Mouse (Mus musculus): ENCODE data around the gene Kcnab2. TPM values are rescaled to one million over a fixed set of nuclear protein-coding genes. Genes with fewer than 3 reads are reported as not detected.
A peak's percentile ranks its signal among the peaks of the same experiment; 100 is the strongest.

The Kcnab2 gene
- polyA plus RNA-seq, 1 experiment: 191 TPM

- Histone ChIP-seq H3K27me3 (ENCODE audit: control insufficient read depth, insufficient read depth, low read length) (no peaks in the 10 kb centered on the region), H3K4me1 (ENCODE audit: control insufficient read depth, insufficient read depth, low read length) (peaks cover 7% of the 10 kb centered on the region; the same call in 1 of the 2 replicates), H3K4me3 (replicated peaks; ENCODE audit: insufficient read depth, low read depth, low read length) (no peak overlapping the region), H3K27ac (ENCODE audit: insufficient read depth, low read length) (no peak overlapping the region)
- 66% methylated on average over 14 of the region's 14 CpGs for WGBS
- no peak for DNase-seq
- no peak for TF ChIP-seq POLR2A (IDR thresholded peaks at IDR 0.05; ENCODE audit: borderline replicate concordance, insufficient read depth, low read length)
These were observed 12.6 kb upstream of the Kcnab2 start for GRCm38 (mm10) chr4:152490311-152490710.

GRCm38 (mm10) chr4:152488046-152488445 is 10.4 kb upstream of the Kcnab2 start:
- H3K27ac ChIP-seq (ENCODE audit: insufficient read depth, low read length): no peak overlapping the region
- 84% methylated on average over 10 of the region's 10 CpGs for WGBS
- no peak for DNase-seq

GRCm38 (mm10) chr4:152480426-152480825 is 2.8 kb upstream of the Kcnab2 start:
- peaks cover 16% of the 10 kb centered on the region for H3K4me1 ChIP-seq (ENCODE audit: control insufficient read depth, insufficient read depth, low read length)
- DNase-seq: peak in 1 of 2 experiments; percentile 32
- no peak overlapping the region for H3K27ac ChIP-seq (ENCODE audit: insufficient read depth, low read length)
- TF ChIP-seq POLR2A (IDR thresholded peaks at IDR 0.05; ENCODE audit: borderline replicate concordance, insufficient read depth, low read length) (no peak), CTCF (IDR thresholded peaks at IDR 0.05; ENCODE audit: borderline replicate concordance, insufficient read depth, low read depth, low read length) (no peak)
- WGBS: 28% methylated on average over 8 of the region's 8 CpGs
- no peaks in the 10 kb centered on the region for H3K27me3 ChIP-seq (ENCODE audit: control insufficient read depth, insufficient read depth, low read length)
- no peak overlapping the region for H3K4me3 ChIP-seq (replicated peaks; ENCODE audit: insufficient read depth, low read depth, low read length)

More at GRCm38 (mm10) chr4:152488046-152488445, 10.4 kb upstream of the Kcnab2 start:
- no peak for TF ChIP-seq POLR2A (IDR thresholded peaks at IDR 0.05; ENCODE audit: borderline replicate concordance, insufficient read depth, low read length)
- H3K4me1 ChIP-seq (ENCODE audit: control insufficient read depth, insufficient read depth, low read length): no peaks in the 10 kb centered on the region
- no peaks in the 10 kb centered on the region for H3K27me3 ChIP-seq (ENCODE audit: control insufficient read depth, insufficient read depth, low read length)
- H3K4me3 ChIP-seq (replicated peaks; ENCODE audit: insufficient read depth, low read depth, low read length): no peak overlapping the region

- Histone ChIP-seq H3K4me3 (replicated peaks; ENCODE audit: insufficient read depth, low read depth, low read length) (peak overlapping the region; percentile 78), H3K27me3 (ENCODE audit: control insufficient read depth, insufficient read depth, low read length) (no peaks in the 10 kb centered on the region), H3K4me1 (ENCODE audit: control insufficient read depth, insufficient read depth, low read length) (peaks cover 16% of the 10 kb centered on the region), H3K27ac (ENCODE audit: insufficient read depth, low read length) (peak overlapping the region; percentile 30)
- under 1% methylated on average over 13 of the region's 13 CpGs for WGBS
- no peak for DNase-seq
- TF ChIP-seq CTCF (IDR thresholded peaks at IDR 0.05; ENCODE audit: borderline replicate concordance, insufficient read depth, low read depth, low read length) (no peak), POLR2A (IDR thresholded peaks at IDR 0.05; ENCODE audit: borderline replicate concordance, insufficient read depth, low read length) (no peak)
These were observed 525 bp upstream of the Kcnab2 start for GRCm38 (mm10) chr4:152478224-152478567.

GRCm38 (mm10) chr4:152477106-152477465 is 585 bp downstream of the Kcnab2 start:
- DNase-seq: no peak
- Histone ChIP-seq H3K27me3 (ENCODE audit: control insufficient read depth, insufficient read depth, low read length) (no peaks in the 10 kb centered on the region), H3K4me1 (ENCODE audit: control insufficient read depth, insufficient read depth, low read length) (peaks cover 16% of the 10 kb centered on the region), H3K27ac (ENCODE audit: insufficient read depth, low read length) (peak overlapping the region; percentile 7; the same call in 1 of the 2 replicates), H3K4me3 (replicated peaks; ENCODE audit: insufficient read depth, low read depth, low read length) (peak overlapping the region; percentile 78)
- 2% methylated on average over 21 of the region's 21 CpGs for WGBS
- TF ChIP-seq POLR2A (IDR thresholded peaks at IDR 0.05; ENCODE audit: borderline replicate concordance, insufficient read depth, low read length) (no peak), CTCF (IDR thresholded peaks at IDR 0.05; ENCODE audit: borderline replicate concordance, insufficient read depth, low read depth, low read length) (no peak)

GRCm38 (mm10) chr4:152476427-152477023 is 1.1 kb downstream of the Kcnab2 start, which contains the start of gene Nphp4:
Nphp4 (plus strand) TSS chr4:152476706.
- no peaks in the 10 kb centered on the region for H3K27me3 ChIP-seq (ENCODE audit: control insufficient read depth, insufficient read depth, low read length)
- H3K4me1 ChIP-seq (ENCODE audit: control insufficient read depth, insufficient read depth, low read length): peaks cover 16% of the 10 kb centered on the region
- TF ChIP-seq POLR2A (IDR thresholded peaks at IDR 0.05; ENCODE audit: borderline replicate concordance, insufficient read depth, low read length) (no peak), CTCF (IDR thresholded peaks at IDR 0.05; ENCODE audit: borderline replicate concordance, insufficient read depth, low read depth, low read length) (no peak)
- H3K4me3 ChIP-seq (replicated peaks; ENCODE audit: insufficient read depth, low read depth, low read length): peak within 1 kb of the TSS; percentile 78
- under 1% methylated on average over 18 of the region's 18 CpGs for WGBS
- peak; percentile 54 to 57 for DNase-seq
- H3K27ac ChIP-seq (ENCODE audit: insufficient read depth, low read length): peak within 1 kb of the TSS; percentile 34

- no peak overlapping the region for H3K27ac ChIP-seq (ENCODE audit: insufficient read depth, low read length)
These were observed 1.7 kb downstream of the Kcnab2 start for GRCm38 (mm10) chr4:152475941-152476340.

GRCm38 (mm10) chr4:152467951-152468350 is 9.7 kb downstream of the Kcnab2 start:
- H3K4me1 ChIP-seq (ENCODE audit: control insufficient read depth, insufficient read depth, low read length): peaks cover 7% of the 10 kb centered on the region
- no peak for DNase-seq
- TF ChIP-seq CTCF (IDR thresholded peaks at IDR 0.05; ENCODE audit: borderline replicate concordance, insufficient read depth, low read depth, low read length): no peak
- no peak for TF ChIP-seq POLR2A (IDR thresholded peaks at IDR 0.05; ENCODE audit: borderline replicate concordance, insufficient read depth, low read length)
- H3K4me3 ChIP-seq (replicated peaks; ENCODE audit: insufficient read depth, low read depth, low read length): no peak overlapping the region
- 61% methylated on average over 6 of the region's 6 CpGs for WGBS
- no peak overlapping the region for H3K27ac ChIP-seq (ENCODE audit: insufficient read depth, low read length)
- no peaks in the 10 kb centered on the region for H3K27me3 ChIP-seq (ENCODE audit: control insufficient read depth, insufficient read depth, low read length)

More at GRCm38 (mm10) chr4:152475941-152476340, 1.7 kb downstream of the Kcnab2 start:
- no peaks in the 10 kb centered on the region for H3K27me3 ChIP-seq (ENCODE audit: control insufficient read depth, insufficient read depth, low read length)
- H3K4me3 ChIP-seq (replicated peaks; ENCODE audit: insufficient read depth, low read depth, low read length): no peak overlapping the region
- TF ChIP-seq CTCF (IDR thresholded peaks at IDR 0.05; ENCODE audit: borderline replicate concordance, insufficient read depth, low read depth, low read length) (no peak), POLR2A (IDR thresholded peaks at IDR 0.05; ENCODE audit: borderline replicate concordance, insufficient read depth, low read length) (no peak)
- peaks cover 16% of the 10 kb centered on the region for H3K4me1 ChIP-seq (ENCODE audit: control insufficient read depth, insufficient read depth, low read length)
- 76% methylated on average over 7 of the region's 7 CpGs for WGBS
- DNase-seq: no peak
